Mouse (Mus musculus) cortical plate, adult 2 months (tissue): ENCODE data around the gene Vps52. TPM values are rescaled to one million over a fixed set of nuclear protein-coding genes. Genes with fewer than 3 reads are reported as not detected.
"Not testable (repeated sequence)": the region's sequence is repeated elsewhere in the genome, so short reads cannot be mapped to it uniquely, and the experiment has no call there.

Experiments
- H3K27ac ChIP-seq: fragments of 200-500 bp; 2 replicates; pipeline ENCODE4 v1.5.1; 2012; ENCODE audit warnings: low read length, control low read depth, inconsistent platforms; ENCODE audit not compliant: insufficient read depth
- H3K4me1 ChIP-seq: fragments of 200-500 bp; 2 replicates; pipeline ENCODE4 v1.6.1; 2011; ENCODE audit warnings: low read length; ENCODE audit not compliant: control insufficient read depth, insufficient read depth
- H3K4me3 ChIP-seq: fragments of 200-500 bp; 2 replicates; pipeline ENCODE4 v1.5.1; 2011; ENCODE audit warnings: mild to moderate bottlenecking, low read length, control low read depth; ENCODE audit not compliant: insufficient read depth
- CTCF ChIP-seq: fragments of 200-500 bp; IDR thresholded peaks from 2 replicates; pipeline ENCODE4 v1.5.1; 2011; ENCODE audit warnings: mild to moderate bottlenecking, control low read depth, low read length; ENCODE audit not compliant: insufficient read depth; ENCODE audit errors: extremely low read depth
- POLR2A ChIP-seq: fragments of 200-500 bp; IDR thresholded peaks from 2 replicates; pipeline ENCODE4 v1.6.1; 2011; ENCODE audit warnings: mild to moderate bottlenecking, low read length, control low read depth; ENCODE audit not compliant: insufficient read depth; ENCODE audit errors: extremely low read depth
- polyA plus RNA-seq: library from polyadenylated mRNA; depleted of rRNA; stranded (reverse); fragments of >200 nt; gene quantifications from 2 replicates; pipeline ENCODE4 v1.2.3, GENCODE M21; 2012; rRNA removed

The Vps52 gene
- polyA plus RNA-seq, 1 experiment: 79.3 TPM

GRCm38 (mm10) chr17:33999341-34000149 lies 43.9 kb downstream of the Vps52 start:
- H3K4me1 ChIP-seq: no peaks in the 10 kb centered on the region
- TF ChIP-seq POLR2A: no peak
- TF ChIP-seq CTCF: no peak
- no peak overlapping the region for H3K27ac ChIP-seq
- H3K4me3 ChIP-seq: peak overlapping the region; percentile 13

DNA sequence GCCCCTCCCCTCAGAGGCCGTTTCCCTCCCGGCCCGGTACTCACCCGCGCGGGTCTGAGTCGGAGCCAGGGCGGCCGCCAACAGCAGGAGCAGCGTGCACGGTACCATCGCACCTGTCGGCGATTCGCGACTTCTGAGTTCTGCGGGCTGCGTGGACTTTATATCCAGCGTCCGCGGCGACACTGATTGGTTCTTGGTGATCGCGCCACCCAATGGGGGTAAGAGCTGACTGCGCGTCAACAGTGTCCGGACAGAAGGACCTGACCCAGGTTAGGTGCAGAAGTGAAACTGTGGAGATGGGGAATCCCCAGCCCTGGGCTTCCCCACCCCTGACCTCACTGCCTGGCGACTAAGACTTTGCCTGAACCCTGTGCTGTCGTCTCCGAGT lies 44.5 kb downstream of the Vps52 start, which contains the start of gene H2-K1:
H2-K1 (minus strand) TSS at position 198 of the 388 bp plus-strand sequence.
- Histone ChIP-seq H3K27ac (no peak within 1 kb of the TSS), H3K4me1 (no peaks in the 10 kb centered on the region), H3K4me3 (peak within 1 kb of the TSS; percentile 13)
- TF ChIP-seq POLR2A: peak; percentile 81
- no peak for TF ChIP-seq CTCF

DNA sequence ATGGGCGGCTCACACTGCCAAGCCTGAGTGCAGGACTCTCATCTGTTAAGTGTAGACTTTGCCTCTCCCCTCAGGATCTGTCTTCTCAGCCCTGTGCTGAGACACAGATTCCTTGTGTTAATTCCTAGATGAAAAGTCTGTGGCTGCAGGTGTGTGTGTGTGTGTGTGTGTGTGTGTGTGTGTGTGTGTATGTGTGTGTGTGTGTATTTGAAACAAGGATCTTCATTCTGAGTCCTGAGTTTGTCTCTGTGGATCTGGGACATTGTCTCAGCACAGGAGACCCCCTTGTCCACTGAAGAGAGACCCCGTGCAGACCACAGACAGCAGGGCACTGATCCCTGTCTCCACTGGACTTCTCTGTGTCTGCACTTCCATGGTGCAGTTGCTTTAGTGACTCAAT lies 45.2 kb downstream of the Vps52 start:
- H3K27ac ChIP-seq, H3K4me1 ChIP-seq, H3K4me3 ChIP-seq: not testable (repeated sequence)

- H3K4me3 ChIP-seq: no peak overlapping the region
- no peak overlapping the region for H3K27ac ChIP-seq
- H3K4me1 ChIP-seq: no peaks in the 10 kb centered on the region
- TF ChIP-seq POLR2A (no peak), CTCF (peak; percentile 48; the same call in 1 of the 2 replicates)
Measured at GRCm38 (mm10) chr17:34003426-34003825, 47.8 kb downstream of the Vps52 start.

- H3K4me3 ChIP-seq: no peak overlapping the region
- H3K27ac ChIP-seq: no peak overlapping the region
- no peak for TF ChIP-seq CTCF
- no peak for TF ChIP-seq POLR2A
- no peaks in the 10 kb centered on the region for H3K4me1 ChIP-seq
Measured at GRCm38 (mm10) chr17:34006570-34006969, 51.0 kb downstream of the Vps52 start.

DNA sequence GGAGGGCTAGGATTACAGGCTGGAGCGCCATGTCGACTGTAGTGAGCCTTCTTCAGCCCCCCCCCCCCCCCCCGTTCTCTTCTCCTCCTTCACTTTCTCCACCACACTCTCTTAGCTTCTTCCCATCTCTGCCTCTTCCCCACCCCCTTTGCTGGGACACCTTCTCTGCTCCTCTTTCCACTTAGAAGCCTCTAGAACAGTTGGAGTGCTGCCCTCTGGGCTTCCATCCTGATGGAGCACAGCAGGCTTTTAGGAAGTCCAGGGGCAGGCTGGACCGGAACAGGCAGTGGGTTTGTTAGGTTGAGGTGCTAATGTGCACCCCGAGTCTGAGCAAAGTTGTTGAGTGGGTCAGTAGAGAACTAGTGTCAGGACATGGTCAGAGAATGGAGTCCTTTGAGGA lies 54.5 kb downstream of the Vps52 start:
- Histone ChIP-seq H3K4me1 (no peaks in the 10 kb centered on the region), H3K27ac (no peak overlapping the region), H3K4me3 (no peak overlapping the region)
- no peak for TF ChIP-seq CTCF
- TF ChIP-seq POLR2A: no peak

DNA sequence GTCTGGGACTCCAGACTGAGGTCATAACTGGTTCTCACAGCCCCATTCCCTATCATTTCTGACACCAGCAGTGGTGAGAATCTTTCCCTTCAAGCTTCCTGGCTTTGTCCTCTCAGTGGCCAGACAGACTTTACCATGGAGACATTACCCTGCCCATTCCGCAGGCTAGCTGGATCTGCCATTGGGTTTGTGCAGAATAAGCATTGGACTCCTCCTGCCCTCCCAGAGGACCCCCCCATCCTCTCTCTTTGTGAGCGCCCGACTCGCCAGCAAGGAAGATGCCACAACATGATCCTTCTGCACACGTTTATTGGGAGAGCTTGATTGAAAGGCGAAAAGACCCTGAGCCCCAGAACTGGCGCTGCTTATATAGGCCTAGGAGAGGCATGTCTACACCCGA lies 57.8 kb downstream of the Vps52 start:
- Histone ChIP-seq H3K27ac (no peak overlapping the region), H3K4me1 (no peaks in the 10 kb centered on the region), H3K4me3 (no peak overlapping the region)
- TF ChIP-seq POLR2A: no peak
- no peak for TF ChIP-seq CTCF

Other genes with a start within 250 kb of the Vps52 start
- 127 and 137 TPM in 2 replicates for gene March2, start 237.1 kb upstream of the Vps52 start, polyA plus RNA-seq
- 470 and 487 TPM in 2 replicates for gene Rab11b, start 195.3 kb upstream of the Vps52 start, polyA plus RNA-seq
- gene Angptl4, start 174.0 kb upstream of the Vps52 start, polyA plus RNA-seq: 2.4 and 2.9 TPM in 2 replicates
- gene Kank3, start 145.3 kb upstream of the Vps52 start, polyA plus RNA-seq: 59.0 and 69.7 TPM in 2 replicates
- 587 and 641 TPM in 2 replicates for gene Rps28, start 131.2 kb upstream of the Vps52 start, polyA plus RNA-seq
- gene Ndufa7, start 131.2 kb upstream of the Vps52 start, polyA plus RNA-seq: 304 and 328 TPM in 2 replicates
- gene Cd320, start 112.7 kb upstream of the Vps52 start, polyA plus RNA-seq: 30.0 and 33.0 TPM in 2 replicates
- gene Gm7029, start 82.0 kb upstream of the Vps52 start, polyA plus RNA-seq: not detected in 2 replicates
- gene Kifc1, start 65.2 kb upstream of the Vps52 start, polyA plus RNA-seq: 2.0 and 2.3 TPM in 2 replicates
- gene Platr17, start 50.7 kb upstream of the Vps52 start, polyA plus RNA-seq: 1.7 TPM in 2 replicates
- gene Daxx, start 46.4 kb upstream of the Vps52 start, polyA plus RNA-seq: 27.2 and 27.4 TPM in 2 replicates
- gene Tapbp, start 39.9 kb upstream of the Vps52 start, polyA plus RNA-seq: 22.1 and 22.3 TPM in 2 replicates
- gene Zbtb22, start 39.9 kb upstream of the Vps52 start, polyA plus RNA-seq: 31.9 and 33.5 TPM in 2 replicates
- 164 and 177 TPM in 2 replicates for gene Rgl2, start 26.3 kb upstream of the Vps52 start, polyA plus RNA-seq
- gene Pfdn6, start 15.5 kb upstream of the Vps52 start, polyA plus RNA-seq: 113 and 116 TPM in 2 replicates
- 13.5 TPM in 2 replicates for gene Wdr46, start 15.2 kb upstream of the Vps52 start, polyA plus RNA-seq
- 7.0 and 7.8 TPM in 2 replicates for gene B3galt4, start 4.3 kb upstream of the Vps52 start, polyA plus RNA-seq
- gene Rps18, start 189 bp downstream of the Vps52 start, polyA plus RNA-seq: 410 and 435 TPM in 2 replicates
- gene H2-K1, start 44.5 kb downstream of the Vps52 start, polyA plus RNA-seq: 72.2 and 79.0 TPM in 2 replicates
- gene Ring1, start 68.9 kb downstream of the Vps52 start, polyA plus RNA-seq: 73.1 and 73.2 TPM in 2 replicates
- 59.6 and 61.7 TPM in 2 replicates for gene H2-Ke6, start 72.2 kb downstream of the Vps52 start, polyA plus RNA-seq
- 92.7 and 103 TPM in 2 replicates for gene Slc39a7, start 75.9 kb downstream of the Vps52 start, polyA plus RNA-seq
- gene Rxrb, start 76.0 kb downstream of the Vps52 start, polyA plus RNA-seq: 78.5 and 81.5 TPM in 2 replicates
- gene Col11a2, start 83.6 kb downstream of the Vps52 start, polyA plus RNA-seq: 9.3 and 12.1 TPM in 2 replicates
- 1.4 and 1.7 TPM in 2 replicates for gene H2-Oa, start 136.5 kb downstream of the Vps52 start, polyA plus RNA-seq
- 27.3 and 29.4 TPM in 2 replicates for gene H2-DMa, start 163.7 kb downstream of the Vps52 start, polyA plus RNA-seq
- 181 and 184 TPM in 2 replicates for gene Brd2, start 166.8 kb downstream of the Vps52 start, polyA plus RNA-seq
- 0.79 and 0.84 TPM in 2 replicates for gene H2-DMb2, start 187.5 kb downstream of the Vps52 start, polyA plus RNA-seq
- gene H2-DMb1, start 197.3 kb downstream of the Vps52 start, polyA plus RNA-seq: 3.6 and 4.5 TPM in 2 replicates
- gene Tap1, start 231.7 kb downstream of the Vps52 start, polyA plus RNA-seq: 2.7 and 3.4 TPM in 2 replicates
- 3.0 and 3.8 TPM in 2 replicates for gene Psmb9, start 232.0 kb downstream of the Vps52 start, polyA plus RNA-seq
- gene Psmb8, start 241.9 kb downstream of the Vps52 start, polyA plus RNA-seq: 8.7 and 10.1 TPM in 2 replicates
- 7.9 and 8.3 TPM in 2 replicates for gene Tap2, start 247.7 kb downstream of the Vps52 start, polyA plus RNA-seq